Mouse (Mus musculus) frontal cortex, postnatal 14 days (tissue): ENCODE data around the gene Slc23a3.

Experiments used
- DNase-seq, 2 experiments: peaks; one replicate each; pipeline ENCODE4 v3.0.0; 2022; ENCODE audit warnings: low spot score in 2 of 2

Gene Slc23a3

GRCm38 (mm10) chr1:75140601-75141190 lies 7.0 kb upstream of the Slc23a3 start:
- DNase-seq, result no peak

GRCm38 (mm10) chr1:75138448-75138847 lies 4.8 kb upstream of the Slc23a3 start:
- DNase-seq, result no peak

GRCm38 (mm10) chr1:75136730-75137129 lies 3.0 kb upstream of the Slc23a3 start:
- DNase-seq, result no peak

GRCm38 (mm10) chr1:75136293-75136692 lies 2.6 kb upstream of the Slc23a3 start:
- DNase-seq, result no peak

GRCm38 (mm10) chr1:75128641-75129040 lies 5.0 kb downstream of the Slc23a3 start:
- no peak for DNase-seq

DNA sequence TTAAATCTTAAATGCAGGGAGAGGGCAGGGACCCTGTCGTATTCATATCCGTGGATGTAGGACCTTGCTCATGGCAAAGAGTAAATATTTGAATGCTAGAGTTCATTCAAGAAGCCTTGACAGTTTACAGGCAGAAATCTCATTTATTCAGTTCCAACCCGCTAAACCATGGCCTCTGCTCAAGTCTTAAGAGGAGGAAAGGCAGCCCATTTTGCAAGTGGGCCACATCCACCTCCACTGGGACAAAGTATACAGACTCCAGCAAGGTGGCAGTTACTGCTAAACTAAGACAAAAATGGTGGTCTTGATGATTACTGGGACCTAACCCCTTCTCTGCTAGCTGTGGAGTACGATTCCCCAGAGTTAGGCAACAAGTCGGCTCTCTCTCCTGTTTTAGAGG lies 8.3 kb downstream of the Slc23a3 start:
- no peak for DNase-seq

DNA sequence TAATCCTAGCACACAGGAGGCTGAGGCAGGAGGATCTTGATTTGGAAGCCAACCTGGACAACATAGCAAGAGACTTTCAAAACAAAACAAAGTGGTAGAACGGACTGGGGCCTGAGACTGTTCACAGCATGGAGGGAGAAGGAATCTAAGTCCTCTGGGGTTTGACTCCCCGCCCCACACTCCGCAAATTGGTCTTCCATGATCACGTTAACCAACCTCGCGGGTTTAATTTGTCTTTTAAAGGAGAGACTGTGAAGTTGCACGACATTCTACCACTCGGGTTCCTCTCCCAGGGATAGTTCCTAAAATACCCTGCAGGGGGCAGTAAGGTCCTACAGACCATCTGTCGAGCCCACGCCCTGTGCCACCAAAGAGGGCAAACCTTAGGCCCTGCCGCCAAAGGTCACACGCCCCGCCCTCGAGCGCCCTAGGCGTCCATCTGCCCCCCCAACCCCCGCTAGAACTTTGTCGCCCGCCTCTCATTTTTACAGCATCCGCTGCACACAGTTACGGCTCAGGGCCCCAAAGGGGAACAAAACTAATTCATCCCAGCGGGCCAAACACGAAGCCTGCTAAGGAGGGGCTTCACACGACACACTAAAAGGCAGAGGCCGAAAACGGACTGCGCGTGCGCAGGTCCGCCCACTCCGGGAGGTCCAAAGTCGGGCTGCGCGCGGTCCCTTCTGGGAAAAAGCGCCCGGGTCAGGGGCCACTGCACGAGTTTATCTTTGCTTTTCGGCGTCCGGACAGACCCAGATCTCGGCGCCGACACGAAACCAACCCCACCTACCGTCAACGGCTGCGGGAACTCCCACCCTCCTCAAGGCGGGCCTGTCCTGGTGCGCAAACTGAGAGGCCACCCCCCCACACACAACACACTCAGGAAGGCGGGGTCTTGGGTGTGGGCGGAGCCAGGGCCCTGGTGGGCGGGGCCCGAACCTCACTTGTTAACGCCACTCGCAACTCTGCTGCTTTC lies 9.1 kb downstream of the Slc23a3 start, which contains the start of gene Nhej1:
Gene Nhej1 (minus strand): TSS at position 855 of the 976 bp plus-strand sequence.
- DNase-seq, result peak; percentile 83 to 85

DNA sequence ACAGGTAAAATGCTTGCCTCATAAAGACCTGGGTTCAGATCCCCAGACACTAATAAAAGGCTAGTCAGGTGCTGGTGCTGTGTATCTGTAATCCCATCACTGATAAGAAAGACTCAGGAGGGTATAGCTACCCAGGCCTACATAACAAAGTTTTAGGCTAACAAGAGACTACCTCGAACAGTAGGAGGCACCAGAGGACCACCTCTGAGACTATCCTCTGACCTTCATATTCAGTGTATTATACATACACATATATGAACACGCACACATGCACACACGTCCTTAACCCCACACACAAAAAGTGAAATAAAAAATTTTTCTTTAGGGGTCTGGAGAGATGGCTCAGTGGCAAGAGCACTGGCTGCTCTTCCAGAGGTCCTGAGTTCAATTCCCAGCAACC lies 11.5 kb downstream of the Slc23a3 start:
- DNase-seq, result no peak
